Comparison of ENCODE assay signal across 38 mouse cellular contexts in the genomic region with DNA sequence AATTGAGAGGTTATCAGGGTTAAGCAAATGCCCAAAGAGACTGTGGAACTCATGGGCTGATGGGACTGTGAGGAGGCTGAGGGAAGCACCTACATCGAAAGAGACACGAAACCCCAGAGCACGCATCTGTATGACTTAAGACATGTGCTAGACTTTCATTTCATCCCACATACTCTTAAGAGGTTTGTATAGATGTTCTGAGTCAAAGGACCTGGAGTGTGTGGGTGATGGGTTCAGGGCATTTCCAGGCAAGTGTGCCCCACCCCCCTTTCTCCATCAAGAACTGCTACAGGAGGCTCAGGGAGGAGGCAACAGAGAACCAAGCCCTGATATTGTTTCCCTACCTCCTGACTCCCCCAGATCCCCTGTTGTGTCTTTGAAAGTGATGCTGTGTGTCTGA. TPM values are rescaled to one million over a fixed set of nuclear protein-coding genes. Genes with fewer than 3 reads are reported as not detected.
"Had no signal": no experiment of that assay in that cellular context is flagged by ENCODE, and none has a peak within 500 bp of the region (broad histone marks: within the 10 kb centered on the region; RNA-seq: fewer than 3 reads in every experiment).

No protein-coding gene starts in this region.

- H3K4me2 ChIP-seq: heart, embryonic 11.5 days; heart, embryonic 13.5 days; heart, embryonic 15.5 days; hindbrain, embryonic 12.5 days; hindbrain, embryonic 14.5 days; intestine, embryonic 15.5 days; limb, embryonic 12.5 days; liver, embryonic 11.5 days had no signal

- ATAC-seq: hindbrain, embryonic 16.5 days; intestine, embryonic 15.5 days; intestine, postnatal 0 days had no signal

- H3K9ac ChIP-seq: heart, embryonic 13.5 days; heart, embryonic 15.5 days; hindbrain, embryonic 12.5 days; hindbrain, embryonic 14.5 days; intestine, embryonic 15.5 days; limb, embryonic 12.5 days; liver, embryonic 14.5 days had no signal

- H3K4me3 ChIP-seq: heart, adult 2 months; heart, embryonic 13.5 days; heart, embryonic 15.5 days; hindbrain, embryonic 10.5 days; hindbrain, embryonic 12.5 days; intestine, embryonic 15.5 days; layer of hippocampus, adult 2 months; left cerebral cortex, adult 2 months; limb, embryonic 10.5 days; limb, embryonic 12.5 days had no signal

- H3K27me3 ChIP-seq: heart, embryonic 13.5 days; heart, embryonic 15.5 days; hindbrain, embryonic 12.5 days; intestine, embryonic 15.5 days; limb, embryonic 12.5 days had no signal

- H3K27ac ChIP-seq: heart, adult 2 months; heart, embryonic 13.5 days; heart, embryonic 15.5 days; hindbrain, embryonic 10.5 days; hindbrain, embryonic 12.5 days; hindbrain, embryonic 14.5 days; intestine, embryonic 15.5 days; layer of hippocampus, adult 2 months; left cerebral cortex, adult 2 months; limb, embryonic 10.5 days; limb, embryonic 12.5 days; liver, embryonic 14.5 days had no signal

- DNase-seq: gastrocnemius, postnatal 25 days; heart, adult 2 months; heart, postnatal 14 days; heart, postnatal 4 days; kidney, adult 18-20 months; kidney, adult 8-10 months; kidney, postnatal 10 days; kidney, postnatal 25 days; kidney, postnatal 4 days; liver had no signal

- H3K9me3 ChIP-seq: heart, embryonic 13.5 days; heart, embryonic 15.5 days; hindbrain, embryonic 10.5 days; hindbrain, embryonic 12.5 days; intestine, embryonic 15.5 days; limb, embryonic 10.5 days; limb, embryonic 12.5 days had no signal

- H3K36me3 ChIP-seq: heart, embryonic 13.5 days; heart, embryonic 15.5 days; hindbrain, embryonic 10.5 days; hindbrain, embryonic 12.5 days; intestine, embryonic 15.5 days; limb, embryonic 10.5 days; limb, embryonic 12.5 days had no signal

- H3K4me1 ChIP-seq: heart, embryonic 13.5 days; heart, embryonic 15.5 days; hindbrain, embryonic 10.5 days; hindbrain, embryonic 12.5 days; intestine, embryonic 15.5 days; limb, embryonic 10.5 days; limb, embryonic 12.5 days had no signal

RNA-seq across cellular contexts. Expression of gene Fcrl1, which starts 7.1 kb away (rescaled TPM):
- total RNA-seq: gastrocnemius, adult 18-20 months; gastrocnemius, postnatal 25 days; heart, postnatal 4 days had no signal
- polyA plus RNA-seq: heart, embryonic 11.5 days; hindbrain, embryonic 14.5 days; limb, embryonic 10.5 days; limb, embryonic 12.5 days had no signal

RNA-seq across cellular contexts. Expression of gene Cd5l, which starts 25.6 kb away (rescaled TPM):
- total RNA-seq: gastrocnemius, adult 18-20 months; gastrocnemius, adult 8-10 months; granulocyte monocyte progenitor cell, adult 5-6 weeks; layer of hippocampus, adult 2 months; layer of hippocampus, postnatal 10 days; layer of hippocampus, postnatal 25 days; left cerebral cortex, adult 2 months; left cerebral cortex, postnatal 14 days; left cerebral cortex, postnatal 36 days had no signal
- polyA plus RNA-seq: heart, embryonic 13.5 days; hindbrain, embryonic 12.5 days; intestine, postnatal 0 days; kidney, embryonic 14.5 days; limb, embryonic 10.5 days; limb, embryonic 12.5 days had no signal

RNA-seq across cellular contexts. Expression of gene Fcrl5, which starts 52.3 kb away (rescaled TPM):
- total RNA-seq: gastrocnemius, adult 18-20 months; gastrocnemius, adult 8-10 months; gastrocnemius, postnatal 25 days; gastrocnemius, postnatal 4 days; heart, postnatal 14 days; heart, postnatal 4 days; layer of hippocampus, adult 2 months; layer of hippocampus, postnatal 25 days; left cerebral cortex, adult 2 months had no signal
- polyA plus RNA-seq: heart, embryonic 11.5 days; heart, embryonic 13.5 days; heart, embryonic 15.5 days; heart, postnatal 0 days; hindbrain, embryonic 10.5 days; hindbrain, embryonic 12.5 days; hindbrain, embryonic 14.5 days; hindbrain, embryonic 16.5 days; intestine, embryonic 15.5 days; intestine, postnatal 0 days; kidney, embryonic 14.5 days; kidney, embryonic 16.5 days; limb, embryonic 10.5 days; limb, embryonic 12.5 days; limb, embryonic 14.5 days; liver, embryonic 11.5 days; liver, embryonic 14.5 days; liver, embryonic 16.5 days had no signal
